Mouse (Mus musculus): ENCODE results near the gene Edem3. TPM values are rescaled to one million over a fixed set of nuclear protein-coding genes. Genes with fewer than 3 reads are reported as not detected.
"Not testable (repeated sequence)": the region's sequence is repeated elsewhere in the genome, so short reads cannot be mapped to it uniquely, and the experiment has no call there.

Gene Edem3
- polyA plus RNA-seq, 1 experiment from 2014 or later: 5.6 TPM

GRCm38 (mm10) chr1:151777616-151778015, 22.4 kb downstream of the Edem3 start:
- no peak for ATAC-seq (ENCODE audit: insufficient read depth)
- H3K36me3 ChIP-seq (replicated peaks): peaks cover 55% of the 10 kb centered on the region
- WGBS (ENCODE audit: insufficient replicate concordance): 71% methylated on average over 2 of the region's 2 CpGs
- no peak overlapping the region for H3K27ac ChIP-seq (replicated peaks)
- H3K4me1 ChIP-seq (replicated peaks): peaks cover 3% of the 10 kb centered on the region; the same call in 1 of the 2 replicates
- H3K27me3 ChIP-seq: no peaks in the 10 kb centered on the region
- no peak overlapping the region for H3K4me2 ChIP-seq
- no peak overlapping the region for H3K9ac ChIP-seq
- H3K9me3 ChIP-seq (replicated peaks): no peaks in the 10 kb centered on the region
- H3K4me3 ChIP-seq (replicated peaks): no peak overlapping the region

- no peak overlapping the region for H3K4me2 ChIP-seq
- no peak overlapping the region for H3K27ac ChIP-seq (replicated peaks)
- H3K4me1 ChIP-seq (replicated peaks): peaks cover 3% of the 10 kb centered on the region; the same call in 1 of the 2 replicates
- no peak overlapping the region for H3K4me3 ChIP-seq (replicated peaks)
- peaks cover 56% of the 10 kb centered on the region for H3K36me3 ChIP-seq (replicated peaks)
- no peaks in the 10 kb centered on the region for H3K9me3 ChIP-seq (replicated peaks)
- no peak overlapping the region for H3K9ac ChIP-seq
- no peak for ATAC-seq (ENCODE audit: insufficient read depth)
- 71% methylated on average over 1 of the region's 1 CpGs for WGBS (ENCODE audit: insufficient replicate concordance)
- no peaks in the 10 kb centered on the region for H3K27me3 ChIP-seq
Measured at GRCm38 (mm10) chr1:151778592-151778991, 23.4 kb downstream of the Edem3 start.

GRCm38 (mm10) chr1:151779306-151779705, 24.1 kb downstream of the Edem3 start:
- Histone ChIP-seq H3K36me3 (replicated peaks) (peaks cover 50% of the 10 kb centered on the region), H3K4me1 (replicated peaks) (peaks cover 3% of the 10 kb centered on the region; the same call in 1 of the 2 replicates), H3K27me3 (no peaks in the 10 kb centered on the region), H3K27ac (replicated peaks) (no peak overlapping the region), H3K4me2 (no peak overlapping the region), H3K9ac (no peak overlapping the region), H3K4me3 (replicated peaks) (no peak overlapping the region), H3K9me3 (replicated peaks) (no peaks in the 10 kb centered on the region)
- ATAC-seq (ENCODE audit: insufficient read depth): peak; percentile 72; the same call in 1 of the 2 replicates
- WGBS (ENCODE audit: insufficient replicate concordance): 22% methylated on average over 2 of the region's 2 CpGs

GRCm38 (mm10) chr1:151781447-151781846, 26.3 kb downstream of the Edem3 start:
- 80% methylated on average over 7 of the region's 7 CpGs for WGBS (ENCODE audit: insufficient replicate concordance)
- H3K27me3 ChIP-seq: no peaks in the 10 kb centered on the region
- no peak overlapping the region for H3K27ac ChIP-seq (replicated peaks)
- H3K9me3 ChIP-seq (replicated peaks): no peaks in the 10 kb centered on the region
- no peak overlapping the region for H3K4me3 ChIP-seq (replicated peaks)
- no peak overlapping the region for H3K9ac ChIP-seq
- H3K4me2 ChIP-seq: no peak overlapping the region
- no peak for ATAC-seq (ENCODE audit: insufficient read depth)
- H3K4me1 ChIP-seq (replicated peaks): peaks cover 3% of the 10 kb centered on the region; the same call in 1 of the 2 replicates
- H3K36me3 ChIP-seq (replicated peaks): peaks cover 61% of the 10 kb centered on the region

GRCm38 (mm10) chr1:151783403-151783802, 28.2 kb downstream of the Edem3 start:
- no peak for ATAC-seq (ENCODE audit: insufficient read depth)
- H3K36me3 ChIP-seq (replicated peaks): peaks cover 48% of the 10 kb centered on the region
- no peak overlapping the region for H3K4me2 ChIP-seq
- H3K4me3 ChIP-seq (replicated peaks): no peak overlapping the region
- H3K27me3 ChIP-seq: no peaks in the 10 kb centered on the region
- no peak overlapping the region for H3K9ac ChIP-seq
- H3K27ac ChIP-seq (replicated peaks): no peak overlapping the region
- H3K9me3 ChIP-seq (replicated peaks): no peaks in the 10 kb centered on the region
- WGBS (ENCODE audit: insufficient replicate concordance): 84% methylated on average over 2 of the region's 2 CpGs
- H3K4me1 ChIP-seq (replicated peaks): peaks cover 3% of the 10 kb centered on the region; the same call in 1 of the 2 replicates

- Histone ChIP-seq H3K4me1 (replicated peaks) (no peaks in the 10 kb centered on the region), H3K27ac (replicated peaks) (no peak overlapping the region), H3K27me3 (no peaks in the 10 kb centered on the region), H3K9me3 (replicated peaks) (no peaks in the 10 kb centered on the region), H3K4me2 (no peak overlapping the region), H3K36me3 (replicated peaks) (peaks cover 39% of the 10 kb centered on the region), H3K4me3 (replicated peaks) (no peak overlapping the region), H3K9ac (no peak overlapping the region)
- 83% methylated on average over 5 of the region's 5 CpGs for WGBS (ENCODE audit: insufficient replicate concordance)
- ATAC-seq (ENCODE audit: insufficient read depth): no peak
Measured at GRCm38 (mm10) chr1:151786406-151786805, 31.2 kb downstream of the Edem3 start.

GRCm38 (mm10) chr1:151789136-151789535, 34.0 kb downstream of the Edem3 start:
- no peak for ATAC-seq (ENCODE audit: insufficient read depth)
- Histone ChIP-seq H3K4me3 (replicated peaks) (no peak overlapping the region), H3K4me2 (no peak overlapping the region), H3K9ac (no peak overlapping the region), H3K9me3 (replicated peaks) (no peaks in the 10 kb centered on the region), H3K36me3 (replicated peaks) (peaks cover 35% of the 10 kb centered on the region), H3K27ac (replicated peaks) (no peak overlapping the region), H3K4me1 (replicated peaks) (no peaks in the 10 kb centered on the region), H3K27me3 (no peaks in the 10 kb centered on the region)
- WGBS (ENCODE audit: insufficient replicate concordance): 78% methylated on average over 4 of the region's 4 CpGs

- not testable (repeated sequence) for H3K4me2 ChIP-seq; H3K4me1 ChIP-seq (replicated peaks); H3K9ac ChIP-seq; H3K27me3 ChIP-seq; H3K27ac ChIP-seq (replicated peaks); ATAC-seq (ENCODE audit: insufficient read depth); H3K4me3 ChIP-seq (replicated peaks); H3K9me3 ChIP-seq (replicated peaks)
- 38% methylated on average over 8 of the region's 8 CpGs for WGBS (ENCODE audit: insufficient replicate concordance)
- H3K36me3 ChIP-seq (replicated peaks): peaks cover 36% of the 10 kb centered on the region
Measured at GRCm38 (mm10) chr1:151792076-151792475, 36.9 kb downstream of the Edem3 start.

GRCm38 (mm10) chr1:151802795-151803194, 47.6 kb downstream of the Edem3 start:
- H3K4me2 ChIP-seq; H3K4me1 ChIP-seq (replicated peaks); H3K9ac ChIP-seq; ATAC-seq (ENCODE audit: insufficient read depth); H3K4me3 ChIP-seq (replicated peaks); H3K9me3 ChIP-seq (replicated peaks); H3K27ac ChIP-seq (replicated peaks); H3K27me3 ChIP-seq: not testable (repeated sequence)
- H3K36me3 ChIP-seq (replicated peaks): peaks cover 54% of the 10 kb centered on the region
- WGBS (ENCODE audit: insufficient replicate concordance): 36% methylated on average over 3 of the region's 3 CpGs

- H3K4me1 ChIP-seq (replicated peaks): no peaks in the 10 kb centered on the region
- no peak overlapping the region for H3K4me2 ChIP-seq
- no peaks in the 10 kb centered on the region for H3K27me3 ChIP-seq
- peaks cover 65% of the 10 kb centered on the region for H3K36me3 ChIP-seq (replicated peaks)
- no peaks in the 10 kb centered on the region for H3K9me3 ChIP-seq (replicated peaks)
- ATAC-seq (ENCODE audit: insufficient read depth): no peak
- no peak overlapping the region for H3K27ac ChIP-seq (replicated peaks)
- H3K9ac ChIP-seq: no peak overlapping the region
- WGBS (ENCODE audit: insufficient replicate concordance): 81% methylated on average over 5 of the region's 5 CpGs
- H3K4me3 ChIP-seq (replicated peaks): no peak overlapping the region
Measured at GRCm38 (mm10) chr1:151807286-151807685, 52.1 kb downstream of the Edem3 start.

GRCm38 (mm10) chr1:151810628-151811421, 55.7 kb downstream of the Edem3 start:
- WGBS (ENCODE audit: insufficient replicate concordance): 80% methylated on average over 7 of the region's 7 CpGs
- H3K36me3 ChIP-seq (replicated peaks): peaks cover 57% of the 10 kb centered on the region

More at GRCm38 (mm10) chr1:151810628-151811421, 55.7 kb downstream of the Edem3 start:
- ATAC-seq (ENCODE audit: insufficient read depth): no peak
- H3K4me2 ChIP-seq: no peak overlapping the region
- no peaks in the 10 kb centered on the region for H3K9me3 ChIP-seq (replicated peaks)
- H3K4me3 ChIP-seq (replicated peaks): no peak overlapping the region
- H3K4me1 ChIP-seq (replicated peaks): no peaks in the 10 kb centered on the region
- H3K27ac ChIP-seq (replicated peaks): no peak overlapping the region
- no peak overlapping the region for H3K9ac ChIP-seq
- no peaks in the 10 kb centered on the region for H3K27me3 ChIP-seq

All from liver, embryonic 15.5 days (tissue).